Mouse (Mus musculus) adrenal gland, postnatal 25 days (tissue): ENCODE measurements at regions not wholly inside any gene's neighbourhood (a gene's known extent, or its start where the extent isn't known, plus 50 kb on each side); places are given as distances from the start of the nearest gene placed in this dataset.

Experiments
- DNase-seq: peaks from one replicate; pipeline ENCODE4 v3.0.0; 2021; ENCODE audit warnings: mixed read lengths

GRCm38 (mm10) chr3:148658368-148658767 is 332.0 kb downstream of the Adgrl2 start:
- no peak for DNase-seq

- DNase-seq = no peak
Measured at GRCm38 (mm10) chr3:148656187-148656586, 334.2 kb downstream of the Adgrl2 start.

GRCm38 (mm10) chr3:148650241-148650640 is 340.1 kb downstream of the Adgrl2 start:
- DNase-seq = no peak

GRCm38 (mm10) chr3:148644924-148645323 is 345.4 kb downstream of the Adgrl2 start:
- DNase-seq = no peak

- DNase-seq = no peak
Measured at GRCm38 (mm10) chr3:148641581-148641980, 348.8 kb downstream of the Adgrl2 start.

- peak; percentile 9 for DNase-seq
Measured at GRCm38 (mm10) chr3:148640680-148641101, 349.7 kb downstream of the Adgrl2 start.

GRCm38 (mm10) chr3:148635101-148635500 is 355.3 kb downstream of the Adgrl2 start:
- DNase-seq = no peak

- no peak for DNase-seq
Measured at GRCm38 (mm10) chr3:148634352-148634751, 356.0 kb downstream of the Adgrl2 start.

- peak; percentile 6 for DNase-seq
Measured at GRCm38 (mm10) chr3:148633291-148633690, 357.1 kb downstream of the Adgrl2 start.

- DNase-seq = no peak
Measured at GRCm38 (mm10) chr3:148632449-148632848, 357.9 kb downstream of the Adgrl2 start.

GRCm38 (mm10) chr3:148631415-148632192 is 358.8 kb downstream of the Adgrl2 start:
- DNase-seq = no peak

- no peak for DNase-seq
Measured at GRCm38 (mm10) chr3:148630865-148631264, 359.5 kb downstream of the Adgrl2 start.

GRCm38 (mm10) chr3:148614971-148615671 is 375.2 kb downstream of the Adgrl2 start:
- no peak for DNase-seq

GRCm38 (mm10) chr3:148613443-148613842 is 376.9 kb downstream of the Adgrl2 start:
- no peak for DNase-seq

- DNase-seq = no peak
Measured at GRCm38 (mm10) chr3:148603276-148603675, 387.1 kb downstream of the Adgrl2 start.

GRCm38 (mm10) chr3:148602730-148603255 is 387.6 kb downstream of the Adgrl2 start:
- DNase-seq = no peak

GRCm38 (mm10) chr3:148595561-148595960 is 394.8 kb downstream of the Adgrl2 start:
- no peak for DNase-seq

GRCm38 (mm10) chr3:148589556-148589955 is 400.8 kb downstream of the Adgrl2 start:
- no peak for DNase-seq

GRCm38 (mm10) chr3:148575735-148576134 is 414.6 kb downstream of the Adgrl2 start:
- no peak for DNase-seq

- DNase-seq = no peak
Measured at GRCm38 (mm10) chr3:148572493-148572892, 417.9 kb downstream of the Adgrl2 start.

- DNase-seq = no peak
Measured at GRCm38 (mm10) chr3:148564716-148565115, 425.6 kb downstream of the Adgrl2 start.

- no peak for DNase-seq
Measured at GRCm38 (mm10) chr3:148561211-148561610, 429.1 kb downstream of the Adgrl2 start.

GRCm38 (mm10) chr3:148559752-148560460 is 430.4 kb downstream of the Adgrl2 start:
- DNase-seq = no peak
